Mouse (Mus musculus) kidney, adult 2 months (tissue): ENCODE results near the gene Cacna2d1.

Source experiments
- CTCF ChIP-seq: fragments of 200-500 bp; conservative IDR thresholded peaks from 2 replicates; pipeline ENCODE4 v1.5.1; 2011; ENCODE audit warnings: low read depth, mild to moderate bottlenecking, control low read depth, low read length, moderate library complexity, mixed read lengths; ENCODE audit not compliant: insufficient read depth, insufficient read length
- POLR2A ChIP-seq: fragments of 200-500 bp; IDR thresholded peaks from one replicate; pipeline ENCODE4 v1.6.1; 2011; ENCODE audit warnings: low read depth, low read length, control low read depth

- no peak for TF ChIP-seq CTCF
- TF ChIP-seq POLR2A: no peak
These were observed 290.9 kb downstream of the Cacna2d1 start for GRCm38 (mm10) chr5:16225359-16225758.
